Mouse (Mus musculus): ENCODE data around the gene Klra3.
"Not testable (repeated sequence)": the region's sequence is repeated elsewhere in the genome, so short reads cannot be mapped to it uniquely, and the experiment has no call there.

DNA sequence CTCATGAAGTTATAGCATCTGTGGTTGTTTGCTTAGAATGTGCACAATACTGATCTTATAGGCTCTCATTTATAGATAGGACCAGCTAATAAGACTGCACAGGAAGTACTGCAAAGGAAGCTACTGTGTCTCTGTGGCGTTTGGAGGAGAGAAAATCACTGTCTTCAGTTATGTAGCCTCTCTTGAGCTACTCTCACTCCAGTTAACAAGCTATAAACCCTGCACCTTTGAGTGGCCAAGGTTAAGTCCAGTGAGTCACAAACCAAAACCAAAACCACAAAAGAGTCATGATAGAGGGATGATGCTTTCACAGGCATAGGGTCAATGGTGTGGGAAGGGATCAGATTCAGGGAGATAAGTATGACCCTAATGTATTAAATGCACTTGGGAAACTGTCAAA, 8.0 kb upstream of the Klra3 start:
- not testable (repeated sequence) for TF ChIP-seq CTCF (IDR thresholded peaks at IDR 0.05); POLR2A (IDR thresholded peaks at IDR 0.05; ENCODE audit: insufficient read depth, low read depth, low read length)
